Mouse (Mus musculus) adrenal gland, postnatal 36 days (tissue): Measurements from ENCODE around the gene Gm21497. TPM values are rescaled to one million over a fixed set of nuclear protein-coding genes. Genes with fewer than 3 reads are reported as not detected.
"Not testable (repeated sequence)": the region's sequence is repeated elsewhere in the genome, so short reads cannot be mapped to it uniquely, and the experiment has no call there.

Experiments
- DNase-seq, 2 experiments: peaks; one replicate each; pipeline ENCODE4 v3.0.0; 2021; ENCODE audit warnings: mixed read lengths in 1 of 2
- long read RNA-seq, 2 experiments: library from polyadenylated mRNA; stranded (forward); transcript quantifications; one replicate each; pipeline ENCODE4 v2.0.0; 2021; ENCODE audit warnings: borderline sequencing depth in 2 of 2
- total RNA-seq, 2 experiments: library from RNA; stranded (reverse); gene quantifications; 2 replicates each; pipeline ENCODE4 v1.2.3; 2021

Gene Gm21497
- total RNA-seq: not detected
- long read RNA-seq, experiment 1: 0 reads
- long read RNA-seq, experiment 2: 0 reads

- not testable (repeated sequence) for DNase-seq
Measured at GRCm38 (mm10) chrY:61646446-61646845, at the start of gene Gm21497. TSS of gene Gm21497 (plus strand) at chrY:61646746.
